Mouse (Mus musculus) liver, adult 2 months (tissue): ENCODE results near the gene Arhgef16.

Experiments
- CTCF ChIP-seq: fragments of 200-500 bp; IDR thresholded peaks from 2 replicates; pipeline ENCODE4 v1.5.1; 2011; ENCODE audit warnings: low read depth, low read length, control low read depth
- POLR2A ChIP-seq: fragments of 200-500 bp; IDR thresholded peaks from 2 replicates; pipeline ENCODE4 v1.6.1; 2011; ENCODE audit warnings: low read length, control low read depth; ENCODE audit not compliant: insufficient read depth; ENCODE audit errors: extremely low read depth

- TF ChIP-seq POLR2A, result no peak
- no peak for TF ChIP-seq CTCF
Measured at GRCm38 (mm10) chr4:154336650-154337049, 35.2 kb upstream of the Arhgef16 start.
